Mouse (Mus musculus) midbrain, embryonic 11.5 days (tissue): ENCODE measurements around the gene Zfp560. TPM values are rescaled to one million over a fixed set of nuclear protein-coding genes. Genes with fewer than 3 reads are reported as not detected.
"Not testable (repeated sequence)": the region's sequence is repeated elsewhere in the genome, so short reads cannot be mapped to it uniquely, and the experiment has no call there.

Source experiments
- ATAC-seq: fragments of 200-750 bp; cut with Nextera tagmentation; 2 replicates; pipeline ENCODE4 v1.8.0; 2017; ENCODE audit warnings: moderate TSS enrichment, moderate library complexity; ENCODE audit not compliant: low FRiP score
- DNase-seq: peaks from one replicate; pipeline ENCODE4 v3.0.0; 2015; ENCODE audit warnings: low spot score; ENCODE audit errors: missing footprints
- H3K27ac ChIP-seq: fragments of 300-500 bp; sonication (generic); 2 replicates; pipeline ENCODE4 v1.5.1; 2014; ENCODE audit warnings: low read depth, low read length
- H3K27me3 ChIP-seq: fragments of 300-500 bp; sonication (generic); 2 replicates; pipeline ENCODE4 v1.6.1; 2014; ENCODE audit warnings: mild to moderate bottlenecking, low read length, moderate library complexity, mixed read lengths; ENCODE audit not compliant: control insufficient read depth, insufficient read depth
- H3K36me3 ChIP-seq: fragments of 300-500 bp; sonication (generic); 2 replicates; pipeline ENCODE4 v1.6.1; 2014; ENCODE audit warnings: mild to moderate bottlenecking, low read length, moderate library complexity, mixed read lengths; ENCODE audit not compliant: control insufficient read depth, insufficient read depth
- H3K4me1 ChIP-seq: fragments of 300-500 bp; sonication (generic); 2 replicates; pipeline ENCODE4 v1.6.1; 2014; ENCODE audit warnings: low read length; ENCODE audit not compliant: control insufficient read depth, insufficient read depth
- H3K4me2 ChIP-seq: fragments of 300-500 bp; sonication (generic); 2 replicates; pipeline ENCODE4 v1.6.1; 2014; ENCODE audit warnings: mild to moderate bottlenecking, moderate library complexity
- H3K4me3 ChIP-seq: fragments of 300-500 bp; sonication (generic); 2 replicates; pipeline ENCODE4 v1.5.1; 2014; ENCODE audit warnings: low read depth, low read length
- H3K9ac ChIP-seq: fragments of 300-500 bp; sonication (generic); 2 replicates; pipeline ENCODE4 v1.6.1; 2014; ENCODE audit warnings: low read length
- H3K9me3 ChIP-seq: fragments of 300-500 bp; sonication (generic); 2 replicates; pipeline ENCODE4 v1.6.1; 2016; ENCODE audit warnings: low read length; ENCODE audit not compliant: control insufficient read depth
- WGBS: fragments of 180-500 bp; shearing (Covaris S2); extraction: QIAGEN DNeasy Blood & Tissue Kit; methylation state at CpG from one replicate; pipeline ENCODE4 v1.1.7; 2014; 5-methylcytosine and 5-hydroxymethylcytosine counted together
- polyA plus RNA-seq: library from polyadenylated mRNA; unstranded; fragments of >200 nt; fragmentation: Nextera tagmentation; extraction: Ambion mirVana; gene quantifications from 2 replicates; pipeline ENCODE4 v1.2.1, GENCODE M21; 2014

Zfp560 gene
- polyA plus RNA-seq, 1 experiment from 2014 or later, result 35.6 TPM

DNA sequence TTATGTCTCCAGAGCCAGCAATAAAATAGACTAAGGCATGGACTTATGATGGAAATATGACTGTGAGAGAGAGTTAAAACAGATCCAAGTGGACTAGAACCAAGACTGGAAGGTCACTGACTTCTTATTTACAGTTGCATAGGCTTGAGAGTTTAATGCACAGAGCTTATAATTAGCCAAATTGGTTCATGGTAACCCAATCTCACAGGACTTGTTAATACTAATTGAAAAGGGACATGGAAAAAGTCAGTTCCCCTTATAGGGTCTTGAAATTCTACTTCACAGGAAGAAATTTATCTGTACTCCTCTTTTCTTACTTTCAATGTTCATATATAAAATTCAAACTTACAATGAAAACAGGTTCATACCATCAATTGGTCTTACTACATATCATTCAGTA is 49.0 kb downstream of the Zfp560 start, which contains the start of gene Olfr18:
TSS of gene Olfr18 (minus strand) at position 101 of the 400 bp plus-strand sequence.
- no peak within 1 kb of the TSS for H3K9ac ChIP-seq
- H3K36me3 ChIP-seq, result no peaks in the 10 kb centered on the region
- no peak within 1 kb of the TSS for H3K4me2 ChIP-seq
- no peak within 1 kb of the TSS for H3K4me3 ChIP-seq
- ATAC-seq, result no peak
- no peaks in the 10 kb centered on the region for H3K9me3 ChIP-seq
- no peaks in the 10 kb centered on the region for H3K4me1 ChIP-seq
- no peak for DNase-seq
- H3K27ac ChIP-seq, result no peak within 1 kb of the TSS
- no peaks in the 10 kb centered on the region for H3K27me3 ChIP-seq

DNA sequence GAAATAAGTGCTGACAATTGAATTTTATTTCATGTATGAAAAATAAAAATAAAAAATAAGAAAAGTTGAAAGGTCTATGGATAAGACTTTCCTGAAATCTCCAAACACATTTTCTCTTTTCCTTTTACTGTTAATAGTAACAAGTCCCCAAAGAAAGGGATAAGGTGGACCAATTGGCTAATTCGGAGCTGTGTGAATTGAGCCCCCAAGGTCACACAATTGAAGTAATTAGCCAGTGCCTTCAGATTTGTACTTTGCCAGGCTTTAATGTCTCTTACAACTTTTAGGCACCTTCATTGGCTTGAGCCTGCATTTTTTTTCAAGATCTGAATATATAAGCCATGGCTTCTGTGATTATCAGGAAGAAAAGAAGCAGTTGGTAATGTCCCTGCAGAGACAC is 86.7 kb downstream of the Zfp560 start, which contains the start of gene Olfr873:
TSS of gene Olfr873 (plus strand) at position 301 of the 400 bp plus-strand sequence.
- DNase-seq (no peak), ATAC-seq (no peak)
- H3K9me3 ChIP-seq, result no peaks in the 10 kb centered on the region; the same call in 1 of the 2 replicates
- H3K4me2 ChIP-seq, result no peak within 1 kb of the TSS
- no peaks in the 10 kb centered on the region for H3K27me3 ChIP-seq
- H3K36me3 ChIP-seq, result no peaks in the 10 kb centered on the region
- no peaks in the 10 kb centered on the region for H3K4me1 ChIP-seq
- H3K27ac ChIP-seq, result no peak within 1 kb of the TSS
- no peak within 1 kb of the TSS for H3K9ac ChIP-seq
- WGBS, result 77% methylated on average over 1 of the region's 1 CpGs
- H3K4me3 ChIP-seq, result no peak within 1 kb of the TSS

DNA sequence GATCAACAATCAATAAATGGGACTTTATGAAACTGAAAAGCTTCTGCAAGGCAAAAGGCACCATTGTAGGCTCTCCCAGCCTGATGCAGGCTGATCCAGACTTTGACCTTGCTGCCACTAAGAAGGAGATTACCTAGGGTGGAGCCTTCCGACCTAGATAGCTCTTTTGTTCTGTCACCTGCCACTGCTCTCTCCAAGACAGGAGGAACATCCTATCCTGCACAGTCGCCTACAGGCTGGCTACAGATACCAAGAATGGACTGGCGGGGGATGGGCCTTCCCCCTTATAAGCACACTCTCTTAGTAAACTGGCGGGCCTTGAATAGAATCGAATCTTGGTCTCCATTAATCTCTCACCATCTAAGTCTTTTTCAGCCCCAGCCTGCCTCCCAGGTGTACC is 89.4 kb downstream of the Zfp560 start:
- not testable (repeated sequence) for DNase-seq, H3K4me3 ChIP-seq, H3K9ac ChIP-seq, H3K9me3 ChIP-seq, H3K4me2 ChIP-seq, H3K27ac ChIP-seq, H3K36me3 ChIP-seq, H3K27me3 ChIP-seq, H3K4me1 ChIP-seq, ATAC-seq
- 82% methylated on average over 5 of the region's 5 CpGs for WGBS

Other genes starting within 250 kb of the Zfp560 start
- not detected in 2 replicates for gene Olfr870, start 211.1 kb downstream of the Zfp560 start, polyA plus RNA-seq
- not detected in 2 replicates for gene Olfr871, start 173.0 kb downstream of the Zfp560 start, polyA plus RNA-seq
- not detected in 2 replicates for gene Olfr872, start 148.1 kb downstream of the Zfp560 start, polyA plus RNA-seq
- gene Olfr39, start 102.8 kb downstream of the Zfp560 start, polyA plus RNA-seq, result not detected in 2 replicates
- not detected in 2 replicates for gene Olfr873, start 86.6 kb downstream of the Zfp560 start, polyA plus RNA-seq
- 0.05 TPM in 1 of 2 replicates, not detected in the other for gene Olfr18, start 49.1 kb downstream of the Zfp560 start, polyA plus RNA-seq
- gene Zfp26, start 75.0 kb upstream of the Zfp560 start, polyA plus RNA-seq, result 30.9 and 34.9 TPM in 2 replicates
- 37.3 and 41.7 TPM in 2 replicates for gene Zfp426, start 107.6 kb upstream of the Zfp560 start, polyA plus RNA-seq
- 127 and 140 TPM in 2 replicates for gene Zfp266, start 136.2 kb upstream of the Zfp560 start, polyA plus RNA-seq
- 23.8 and 24.8 TPM in 2 replicates for gene Zfp846, start 196.1 kb upstream of the Zfp560 start, polyA plus RNA-seq